Mouse (Mus musculus) left cerebral cortex, postnatal 14 days (tissue): ENCODE data around the gene Ilf3. TPM values are rescaled to one million over a fixed set of nuclear protein-coding genes. Genes with fewer than 3 reads are reported as not detected.

ENCODE experiments used
- DNase-seq, 2 experiments: peaks; one replicate each; pipeline ENCODE4 v3.0.0; 2021 to 2022; ENCODE audit warnings: low spot score in 2 of 2, mixed read lengths in 1 of 2
- intact Hi-C: fragments of 180-260 bp; cut with DNase I; formaldehyde crosslinking; loops from one replicate; pipeline ENCODE4 v1.15.1; 2025
- total RNA-seq, 2 experiments: library from RNA; stranded (reverse); gene quantifications; 2 replicates each; pipeline ENCODE4 v1.2.3; 2021

The Ilf3 gene
- total RNA-seq, 2 experiments from 2014 or later, result 69.8 to 78.8 TPM

GRCm38 (mm10) chr9:21336491-21336890 is 31.2 kb upstream of the Ilf3 start:
- intact Hi-C loops, result no loop called here
- DNase-seq, result no peak

- no peak for DNase-seq
- intact Hi-C loops, result no loop called here
These were observed 30.0 kb upstream of the Ilf3 start for GRCm38 (mm10) chr9:21337652-21338051.

- DNase-seq, result no peak
- intact Hi-C loops, result no loop called here
These were observed 27.3 kb upstream of the Ilf3 start for GRCm38 (mm10) chr9:21340411-21340810.

- intact Hi-C loops, result no loop called here
- DNase-seq, result no peak
These were observed 20.9 kb upstream of the Ilf3 start for GRCm38 (mm10) chr9:21346627-21347365.

- intact Hi-C loops, result no loop called here
- DNase-seq, result no peak
These were observed 19.5 kb upstream of the Ilf3 start for GRCm38 (mm10) chr9:21348152-21348551.

- intact Hi-C loops, result loop anchor here (10.0 kb wide), 1 partner anchor 116 kb away; the partner anchor contains the start of gene Keap1
- no peak for DNase-seq
These were observed 16.5 kb upstream of the Ilf3 start for GRCm38 (mm10) chr9:21351178-21351577.

GRCm38 (mm10) chr9:21351702-21352377 is 15.8 kb upstream of the Ilf3 start:
- no peak for DNase-seq

GRCm38 (mm10) chr9:21352463-21353372 is 15.0 kb upstream of the Ilf3 start:
- no peak for DNase-seq
- intact Hi-C loops, result loop anchor here (10.0 kb wide), 1 partner anchor 118 kb away; the partner anchor contains the start of gene Keap1

More at GRCm38 (mm10) chr9:21351702-21352377, 15.8 kb upstream of the Ilf3 start:
- intact Hi-C loops, result loop anchor here (10.0 kb wide), 1 partner anchor 117 kb away; the partner anchor contains the start of gene Keap1

GRCm38 (mm10) chr9:21353373-21353686 is 14.3 kb upstream of the Ilf3 start:
- DNase-seq, result no peak
- intact Hi-C loops, result loop anchor here (10.0 kb wide), 1 partner anchor 119 kb away; the partner anchor contains the start of gene Keap1

- intact Hi-C loops, result loop anchor here (10.0 kb wide), 1 partner anchor 120 kb away; the partner anchor contains the start of gene Keap1
- no peak for DNase-seq
These were observed 12.9 kb upstream of the Ilf3 start for GRCm38 (mm10) chr9:21354796-21355195.

GRCm38 (mm10) chr9:21356981-21357718 is 10.5 kb upstream of the Ilf3 start:
- peak; percentile 79 to 88 for DNase-seq
- intact Hi-C loops, result loop anchor here (1.0 to 10.0 kb wide), 2 partner anchors 44 to 122 kb away; partner anchors contain the start of gene Keap1

- intact Hi-C loops, result loop anchor here (2.0 kb wide), 1 partner anchor 44 kb away; the partner anchor contains the start of gene Qtrt1
These were observed 990 bp upstream of the Ilf3 start for GRCm38 (mm10) chr9:21366541-21367220.

GRCm38 (mm10) chr9:21368131-21368584 is 487 bp downstream of the Ilf3 start:
- peak; percentile 63 to 69 for DNase-seq
- intact Hi-C loops, result no loop called here

More at GRCm38 (mm10) chr9:21366541-21367220, 990 bp upstream of the Ilf3 start:
- DNase-seq, result peak; percentile 72 to 80

- intact Hi-C loops, result no loop called here
- no peak for DNase-seq
These were observed 1.4 kb downstream of the Ilf3 start for GRCm38 (mm10) chr9:21369080-21369479.

- intact Hi-C loops, result no loop called here
These were observed 3.2 kb downstream of the Ilf3 start for GRCm38 (mm10) chr9:21370876-21371275.

GRCm38 (mm10) chr9:21372508-21372907 is 4.8 kb downstream of the Ilf3 start:
- intact Hi-C loops, result no loop called here

More at GRCm38 (mm10) chr9:21370876-21371275, 3.2 kb downstream of the Ilf3 start:
- no peak for DNase-seq

GRCm38 (mm10) chr9:21379195-21379594 is 11.5 kb downstream of the Ilf3 start:
- DNase-seq, result no peak
- intact Hi-C loops, result no loop called here

More at GRCm38 (mm10) chr9:21372508-21372907, 4.8 kb downstream of the Ilf3 start:
- DNase-seq, result no peak

GRCm38 (mm10) chr9:21380868-21381267 is 13.2 kb downstream of the Ilf3 start:
- DNase-seq, result no peak
- intact Hi-C loops, result no loop called here
